Mouse (Mus musculus) liver, embryonic 12.5 days (tissue): ENCODE measurements around the gene Tmcc3. TPM values are rescaled to one million over a fixed set of nuclear protein-coding genes. Genes with fewer than 3 reads are reported as not detected.
"Not testable (repeated sequence)": the region's sequence is repeated elsewhere in the genome, so short reads cannot be mapped to it uniquely, and the experiment has no call there.

Experiments
- ATAC-seq: fragments of 200-750 bp; cut with Nextera tagmentation; 2 replicates; pipeline ENCODE4 v1.8.0; 2017; ENCODE audit warnings: moderate number of reproducible peaks, mild to moderate bottlenecking, moderate library complexity
- H3K27ac ChIP-seq: fragments of 300-500 bp; sonication (generic); 2 replicates; pipeline ENCODE4 v1.5.1; 2016; ENCODE audit warnings: mild to moderate bottlenecking
- H3K27me3 ChIP-seq: fragments of 300-500 bp; sonication (generic); replicated peaks from 2 replicates; pipeline ENCODE4 v1.6.1; 2016; ENCODE audit warnings: mild to moderate bottlenecking, moderate library complexity
- H3K36me3 ChIP-seq: fragments of 300-500 bp; sonication (generic); 2 replicates; pipeline ENCODE4 v1.6.1; 2016; ENCODE audit warnings: mild to moderate bottlenecking, moderate library complexity
- H3K4me1 ChIP-seq: fragments of 300-500 bp; sonication (generic); 2 replicates; pipeline ENCODE4 v1.6.1; 2016
- H3K4me2 ChIP-seq: fragments of 300-500 bp; sonication (generic); 2 replicates; pipeline ENCODE4 v1.6.1; 2016; ENCODE audit warnings: mild to moderate bottlenecking, moderate library complexity
- H3K4me3 ChIP-seq: fragments of 300-500 bp; sonication (generic); 2 replicates; pipeline ENCODE4 v1.5.1; 2016; ENCODE audit warnings: mild to moderate bottlenecking, moderate library complexity
- H3K9ac ChIP-seq: fragments of 300-500 bp; sonication (generic); 2 replicates; pipeline ENCODE4 v1.6.1; 2016; ENCODE audit warnings: mild to moderate bottlenecking, moderate library complexity
- H3K9me3 ChIP-seq: fragments of 300-500 bp; sonication (generic); replicated peaks from 2 replicates; pipeline ENCODE4 v1.6.1; 2016; ENCODE audit warnings: mild to moderate bottlenecking, moderate library complexity
- WGBS: fragments of 180-500 bp; shearing (Covaris S2); methylation state at CpG from one replicate; pipeline ENCODE4 v1.1.7; 2016; ENCODE audit not compliant: insufficient replicate concordance; 5-methylcytosine and 5-hydroxymethylcytosine counted together
- polyA plus RNA-seq: library from polyadenylated mRNA; unstranded; fragments of >200 nt; fragmentation: Nextera tagmentation; extraction: Ambion mirVana; gene quantifications from 2 replicates; pipeline ENCODE4 v1.2.1, GENCODE M21; 2016

Gene Tmcc3
- polyA plus RNA-seq, 1 experiment from 2014 or later = 3.7 TPM

- H3K9ac ChIP-seq = no peak overlapping the region
- H3K4me2 ChIP-seq = peak overlapping the region; percentile 41
- no peak overlapping the region for H3K4me3 ChIP-seq
- peaks cover 71% of the 10 kb centered on the region for H3K4me1 ChIP-seq
- 35% methylated on average over 6 of the region's 6 CpGs for WGBS
- peak; percentile 86 for ATAC-seq
- H3K27ac ChIP-seq = peak overlapping the region; percentile 28
- 0 out of 2 replicates have a peak, but pooled peaks cover 10% of the 10 kb centered on the region for H3K27me3 ChIP-seq
- H3K36me3 ChIP-seq = no peaks in the 10 kb centered on the region
- no peaks in the 10 kb centered on the region for H3K9me3 ChIP-seq
Measured at GRCm38 (mm10) chr10:94527248-94527647, 215.5 kb downstream of the Tmcc3 start.

GRCm38 (mm10) chr10:94530079-94530478 lies 218.3 kb downstream of the Tmcc3 start:
- no peak overlapping the region for H3K4me2 ChIP-seq
- H3K27ac ChIP-seq = no peak overlapping the region
- 56% methylated on average over 2 of the region's 2 CpGs for WGBS
- H3K9me3 ChIP-seq = no peaks in the 10 kb centered on the region
- no peak overlapping the region for H3K9ac ChIP-seq
- H3K4me3 ChIP-seq = no peak overlapping the region
- no peaks in the 10 kb centered on the region for H3K36me3 ChIP-seq
- ATAC-seq = no peak
- H3K4me1 ChIP-seq = peaks cover 52% of the 10 kb centered on the region
- peaks cover 18% of the 10 kb centered on the region; the same call in 1 of the 2 replicates for H3K27me3 ChIP-seq

DNA sequence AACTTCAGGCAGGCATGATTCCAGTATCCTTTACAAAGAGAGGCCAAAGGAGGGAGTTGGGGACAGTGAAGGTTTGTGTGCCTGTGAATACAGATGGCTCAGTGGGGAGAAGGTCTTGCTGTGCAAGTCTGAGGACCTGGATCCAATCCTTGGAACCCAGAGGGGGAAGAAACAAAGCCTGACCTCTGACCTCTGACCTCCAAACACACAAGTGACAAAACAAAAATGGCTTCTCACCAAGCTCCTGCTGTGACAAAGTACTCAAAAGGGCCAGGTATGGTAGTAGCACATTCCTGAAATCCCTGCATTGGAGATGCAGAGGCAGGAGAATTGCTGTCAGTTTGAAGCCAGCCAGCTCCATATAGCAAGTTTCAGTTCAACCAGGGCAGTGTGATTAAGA lies 219.7 kb downstream of the Tmcc3 start:
- Histone ChIP-seq H3K4me1 (peaks cover 38% of the 10 kb centered on the region), H3K27ac (no peak overlapping the region), H3K9me3 (no peaks in the 10 kb centered on the region), H3K4me2 (no peak overlapping the region), H3K4me3 (no peak overlapping the region), H3K9ac (no peak overlapping the region), H3K36me3 (no peaks in the 10 kb centered on the region), H3K27me3 (peaks cover 18% of the 10 kb centered on the region; the same call in 1 of the 2 replicates)
- ATAC-seq = no peak

DNA sequence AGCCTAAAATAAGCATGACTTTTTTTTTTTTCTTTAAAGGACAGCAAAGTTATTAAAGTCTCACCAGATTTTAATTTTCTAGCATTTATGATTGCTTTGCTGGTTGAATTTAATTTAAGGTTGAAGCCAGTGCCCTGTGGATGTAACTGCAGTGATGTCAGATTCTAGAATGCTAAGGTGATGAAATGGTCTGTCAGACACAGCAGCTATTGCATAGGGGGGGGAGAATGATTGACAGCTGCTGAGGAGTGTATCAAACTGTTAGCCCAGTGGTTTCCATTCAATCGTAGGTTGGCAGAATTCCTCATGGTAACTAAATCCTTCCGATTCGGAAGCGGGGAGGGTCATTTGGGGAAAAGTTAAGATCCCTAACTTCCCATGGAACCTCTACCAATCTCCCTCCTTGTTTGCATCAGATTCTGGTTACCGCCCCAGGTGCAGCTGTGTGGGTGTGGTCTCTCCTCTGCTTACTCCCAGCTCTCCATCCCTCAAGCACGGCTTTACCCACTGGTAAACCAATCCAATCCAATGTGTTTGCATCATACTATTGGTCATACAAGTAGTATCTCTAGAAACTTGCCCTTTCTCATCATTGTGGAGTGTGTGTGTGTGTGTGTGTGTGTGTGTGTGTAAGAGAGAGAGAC lies 221.5 kb downstream of the Tmcc3 start:
- H3K9ac ChIP-seq = no peak overlapping the region
- 63% methylated on average over 6 of the region's 6 CpGs for WGBS
- H3K9me3 ChIP-seq = no peaks in the 10 kb centered on the region
- ATAC-seq = no peak
- peaks cover 21% of the 10 kb centered on the region for H3K4me1 ChIP-seq
- peaks cover 18% of the 10 kb centered on the region; the same call in 1 of the 2 replicates for H3K27me3 ChIP-seq
- no peaks in the 10 kb centered on the region for H3K36me3 ChIP-seq
- no peak overlapping the region for H3K27ac ChIP-seq
- H3K4me3 ChIP-seq = no peak overlapping the region
- no peak overlapping the region for H3K4me2 ChIP-seq

- 72% methylated on average over 2 of the region's 2 CpGs for WGBS
- H3K9me3 ChIP-seq, H3K36me3 ChIP-seq: not testable (repeated sequence)
Measured at GRCm38 (mm10) chr10:94538623-94539022, 226.9 kb downstream of the Tmcc3 start.

DNA sequence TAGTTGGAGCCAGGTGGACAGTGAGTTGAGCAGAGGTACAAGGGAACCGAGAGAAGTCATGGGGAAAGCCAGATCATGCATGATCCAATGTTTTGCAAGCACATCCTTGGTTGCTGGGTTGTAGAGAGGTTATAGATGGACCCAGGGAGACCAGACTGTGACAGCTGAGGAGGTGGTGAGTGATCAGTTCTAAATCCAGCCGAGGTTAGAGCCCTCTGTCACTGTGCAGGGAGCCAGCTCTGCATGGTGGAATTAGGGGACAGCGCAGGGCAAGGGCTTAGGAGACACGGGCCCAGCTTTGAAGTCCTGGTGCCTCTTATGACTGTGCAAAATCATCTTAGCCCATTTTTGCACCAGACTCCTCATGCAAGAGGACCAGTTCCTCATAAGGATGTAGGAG lies 228.5 kb downstream of the Tmcc3 start:
- ATAC-seq = no peak
- H3K36me3 ChIP-seq = no peaks in the 10 kb centered on the region; the same call in 1 of the 2 replicates
- H3K27ac ChIP-seq = no peak overlapping the region
- no peak overlapping the region for H3K4me3 ChIP-seq
- H3K9ac ChIP-seq = no peak overlapping the region
- no peaks in the 10 kb centered on the region for H3K27me3 ChIP-seq
- WGBS = 64% methylated on average over 4 of the region's 4 CpGs
- 0 out of 2 replicates have a peak, but pooled peaks cover 1% of the 10 kb centered on the region for H3K4me1 ChIP-seq
- H3K9me3 ChIP-seq = peaks cover 7% of the 10 kb centered on the region
- no peak overlapping the region for H3K4me2 ChIP-seq

More at GRCm38 (mm10) chr10:94538623-94539022, 226.9 kb downstream of the Tmcc3 start:
- ATAC-seq, H3K4me3 ChIP-seq, H3K27ac ChIP-seq, H3K4me1 ChIP-seq, H3K4me2 ChIP-seq, H3K27me3 ChIP-seq, H3K9ac ChIP-seq: not testable (repeated sequence)

- Histone ChIP-seq H3K4me2 (no peak overlapping the region), H3K36me3 (no peaks in the 10 kb centered on the region; the same call in 1 of the 2 replicates), H3K27ac (no peak overlapping the region), H3K27me3 (no peaks in the 10 kb centered on the region), H3K9me3 (peaks cover 7% of the 10 kb centered on the region), H3K4me1 (peaks cover 12% of the 10 kb centered on the region), H3K9ac (no peak overlapping the region), H3K4me3 (no peak overlapping the region)
- no peak for ATAC-seq
- WGBS = 63% methylated on average over 8 of the region's 8 CpGs
Measured at GRCm38 (mm10) chr10:94543956-94544355, 232.2 kb downstream of the Tmcc3 start.

DNA sequence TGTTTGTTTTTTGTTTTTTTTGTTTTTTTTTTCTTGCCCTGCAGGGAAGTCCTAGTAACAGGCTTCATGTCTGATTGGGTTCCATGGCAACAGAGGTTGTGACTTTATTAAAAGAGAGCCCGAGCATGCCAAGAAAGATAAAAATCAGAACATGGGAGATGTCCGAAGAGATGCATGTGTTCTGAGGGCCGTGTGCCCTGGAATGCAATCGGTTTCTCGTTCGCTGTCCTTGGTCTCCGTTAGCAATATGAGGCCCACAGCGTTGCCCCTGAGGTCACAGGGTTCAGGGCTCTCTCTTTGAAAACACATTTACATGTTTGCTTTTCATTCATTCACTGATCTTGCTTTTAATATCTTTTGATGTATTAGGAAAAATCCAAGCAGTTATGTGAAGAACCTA lies 233.1 kb downstream of the Tmcc3 start:
- 67% methylated on average over 8 of the region's 8 CpGs for WGBS
- no peak for ATAC-seq

DNA sequence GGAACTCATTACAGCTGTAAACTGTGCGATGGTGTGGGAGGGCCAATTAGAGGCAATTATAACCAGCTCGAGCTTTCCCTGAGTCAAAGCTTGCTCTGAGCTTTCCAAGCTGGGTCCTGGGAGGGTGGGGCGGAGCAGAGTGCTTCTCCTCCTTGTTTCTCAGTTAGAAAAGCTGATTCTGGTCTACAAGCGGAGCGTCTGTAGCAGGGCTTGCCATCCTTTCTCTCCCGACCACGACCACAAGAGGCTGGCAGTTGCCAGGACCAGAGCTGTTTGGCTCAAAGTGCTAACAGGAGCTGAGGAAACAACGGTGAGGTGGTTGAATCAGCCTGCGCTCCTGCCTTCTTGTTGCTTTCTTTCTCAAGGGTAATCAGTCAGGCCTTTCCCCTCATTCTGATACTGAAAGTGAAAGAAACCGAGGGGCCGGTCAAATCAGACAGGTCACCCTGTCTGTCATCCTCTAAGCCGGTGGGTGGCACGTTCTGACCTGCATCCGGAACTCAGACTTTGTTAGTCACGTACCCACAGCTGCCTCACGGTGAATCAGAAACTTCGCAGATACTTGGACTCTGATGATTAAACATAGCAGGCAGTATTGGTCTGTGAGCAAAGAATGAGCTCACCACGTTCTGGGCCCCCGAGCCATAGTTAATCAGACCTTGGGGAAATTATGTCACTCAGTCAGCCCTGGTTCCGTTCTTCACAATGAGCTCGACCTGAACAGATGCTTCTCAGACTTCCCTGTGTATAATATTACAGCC lies 233.7 kb downstream of the Tmcc3 start:
- H3K4me1 ChIP-seq = peaks cover 25% of the 10 kb centered on the region
- WGBS = 39% methylated on average over 21 of the region's 21 CpGs

More for the DNA sequence above, 233.1 kb downstream of the Tmcc3 start:
- Histone ChIP-seq H3K36me3 (no peaks in the 10 kb centered on the region; the same call in 1 of the 2 replicates), H3K27me3 (no peaks in the 10 kb centered on the region), H3K4me3 (no peak overlapping the region), H3K4me1 (peaks cover 19% of the 10 kb centered on the region), H3K4me2 (peak overlapping the region; percentile 62), H3K9ac (no peak overlapping the region), H3K27ac (peak overlapping the region; percentile 70; the same call in 1 of the 2 replicates), H3K9me3 (peaks cover 7% of the 10 kb centered on the region)

DNA sequence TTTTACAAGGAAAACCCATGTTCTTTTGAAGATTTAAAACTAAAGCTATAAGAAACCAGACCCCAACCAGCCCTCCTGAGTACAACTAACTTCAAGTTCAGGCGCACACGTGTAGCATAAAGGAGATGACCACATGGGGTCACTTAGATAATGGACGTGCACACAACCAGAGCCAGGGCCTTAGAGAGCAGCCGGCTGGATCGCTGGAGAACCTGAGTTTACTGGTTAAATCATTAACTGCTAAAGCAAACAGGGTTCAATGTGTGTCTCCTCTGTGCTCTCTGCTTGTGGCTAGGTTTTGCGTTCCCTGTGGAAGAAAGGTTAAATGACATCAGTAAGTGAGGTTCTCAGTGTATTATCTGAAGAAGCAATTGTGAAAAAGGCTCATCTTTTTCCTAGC lies 234.9 kb downstream of the Tmcc3 start:
- Histone ChIP-seq H3K27me3 (no peaks in the 10 kb centered on the region), H3K4me3 (no peak overlapping the region), H3K9me3 (peaks cover under 1% of the 10 kb centered on the region), H3K4me2 (no peak overlapping the region), H3K27ac (peak overlapping the region; percentile 70; the same call in 1 of the 2 replicates), H3K9ac (no peak overlapping the region), H3K4me1 (peaks cover 30% of the 10 kb centered on the region), H3K36me3 (no peaks in the 10 kb centered on the region)
- WGBS = 72% methylated on average over 6 of the region's 6 CpGs
- no peak for ATAC-seq

More for the DNA sequence above, 233.7 kb downstream of the Tmcc3 start:
- peak overlapping the region; percentile 51 for H3K9ac ChIP-seq
- H3K9me3 ChIP-seq = peaks cover 7% of the 10 kb centered on the region
- H3K36me3 ChIP-seq = no peaks in the 10 kb centered on the region; the same call in 1 of the 2 replicates
- peak; percentile 21; the same call in 1 of the 2 replicates for ATAC-seq
- H3K27me3 ChIP-seq = no peaks in the 10 kb centered on the region
- peak overlapping the region; percentile 70 for H3K27ac ChIP-seq
- peak overlapping the region; percentile 62 for H3K4me2 ChIP-seq
- H3K4me3 ChIP-seq = peak overlapping the region; percentile 39

- Histone ChIP-seq H3K4me3 (no peak overlapping the region), H3K9ac (no peak overlapping the region), H3K4me1 (peaks cover 37% of the 10 kb centered on the region), H3K4me2 (no peak overlapping the region), H3K27ac (no peak overlapping the region), H3K9me3 (no peaks in the 10 kb centered on the region), H3K27me3 (no peaks in the 10 kb centered on the region), H3K36me3 (no peaks in the 10 kb centered on the region)
- WGBS = 74% methylated on average over 4 of the region's 4 CpGs
- no peak for ATAC-seq
Measured at GRCm38 (mm10) chr10:94549511-94550232, 237.9 kb downstream of the Tmcc3 start.

- 57% methylated on average over 9 of the region's 9 CpGs for WGBS
- ATAC-seq = no peak
- Histone ChIP-seq H3K27me3 (no peaks in the 10 kb centered on the region), H3K4me1 (peaks cover 32% of the 10 kb centered on the region), H3K9ac (no peak overlapping the region), H3K36me3 (no peaks in the 10 kb centered on the region), H3K27ac (no peak overlapping the region), H3K9me3 (no peaks in the 10 kb centered on the region), H3K4me2 (no peak overlapping the region), H3K4me3 (no peak overlapping the region)
Measured at GRCm38 (mm10) chr10:94550649-94551048, 238.9 kb downstream of the Tmcc3 start.
